Mouse (Mus musculus): ENCODE results near the gene Cdkal1.

DNA sequence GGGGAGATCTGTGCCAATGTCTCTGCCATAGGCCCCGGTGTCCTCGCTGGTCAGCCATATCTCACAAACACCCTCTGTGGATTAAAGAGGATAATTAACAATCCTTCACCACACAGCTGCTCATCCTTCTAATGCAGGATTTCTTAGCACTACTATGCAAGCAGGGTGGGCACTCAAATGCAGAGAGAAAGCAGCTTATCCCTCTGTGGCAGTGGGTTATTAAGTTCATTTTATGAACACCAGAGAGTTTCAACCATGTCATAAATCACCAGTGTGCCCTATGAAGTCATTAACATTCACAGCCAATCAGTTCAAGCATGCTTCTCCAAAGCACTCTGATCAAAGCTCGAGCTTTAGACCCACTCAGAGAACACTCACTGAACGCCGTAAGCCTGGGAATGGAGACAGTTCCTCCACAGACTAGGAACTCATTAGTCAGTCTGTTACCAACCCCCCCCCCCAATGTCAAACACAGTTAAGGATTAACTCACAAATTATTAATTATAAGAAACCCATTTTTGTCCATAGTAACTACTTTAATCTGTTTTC, 303.1 kb downstream of the Cdkal1 start:
- TF ChIP-seq CTCF (IDR thresholded peaks at IDR 0.05; ENCODE audit: low read depth) (no peak), EP300 (IDR thresholded peaks at IDR 0.05; ENCODE audit: low read depth) (no peak)

All from liver, embryonic 14.5 days (tissue).